Mouse (Mus musculus): ENCODE measurements around the gene Fam155a.
"Not testable (repeated sequence)": the region's sequence is repeated elsewhere in the genome, so short reads cannot be mapped to it uniquely, and the experiment has no call there.

Fam155a gene

GRCm38 (mm10) chr8:9770999-9771605 is at the start of gene Fam155a:
Fam155a (minus strand) TSS chr8:9771161.
- peak; percentile 27 for DNase-seq (ENCODE audit: low spot score)

DNA sequence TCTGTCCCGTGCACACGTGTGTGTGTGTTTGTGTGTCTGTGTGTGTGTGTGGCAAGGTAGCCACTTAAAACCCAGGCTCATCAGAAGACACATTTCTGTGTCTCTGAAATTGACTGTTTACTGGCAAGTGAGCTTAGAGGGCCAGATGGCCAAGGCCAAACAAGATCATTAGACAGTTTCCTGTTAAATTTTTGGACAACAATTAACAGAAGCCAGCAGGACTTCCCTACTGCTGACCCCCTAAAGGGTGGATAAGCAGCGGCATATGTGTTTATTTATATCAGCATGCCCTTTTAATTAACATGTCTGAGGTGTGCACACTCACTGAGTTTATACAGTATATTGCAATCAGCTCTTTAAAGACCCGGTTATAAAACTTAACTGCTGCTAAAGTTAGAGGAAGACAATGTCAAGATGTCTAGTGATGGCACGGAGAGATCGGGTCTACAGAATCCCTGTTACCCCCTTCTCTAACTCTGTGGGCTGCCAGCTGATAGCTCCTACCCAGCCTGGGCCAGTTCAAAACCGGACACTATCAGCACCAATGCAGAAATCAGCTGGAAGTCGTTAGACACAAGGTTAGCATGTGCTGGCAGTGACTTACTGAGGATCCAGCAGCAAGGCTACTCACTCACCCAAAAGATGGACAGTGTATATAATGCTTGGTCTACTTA is 42.4 kb upstream of the Fam155a start:
- no peak for DNase-seq (ENCODE audit: low spot score)

- no peak for DNase-seq (ENCODE audit: low spot score)
Observed at GRCm38 (mm10) chr8:9810955-9811530, 40.1 kb upstream of the Fam155a start.

DNA sequence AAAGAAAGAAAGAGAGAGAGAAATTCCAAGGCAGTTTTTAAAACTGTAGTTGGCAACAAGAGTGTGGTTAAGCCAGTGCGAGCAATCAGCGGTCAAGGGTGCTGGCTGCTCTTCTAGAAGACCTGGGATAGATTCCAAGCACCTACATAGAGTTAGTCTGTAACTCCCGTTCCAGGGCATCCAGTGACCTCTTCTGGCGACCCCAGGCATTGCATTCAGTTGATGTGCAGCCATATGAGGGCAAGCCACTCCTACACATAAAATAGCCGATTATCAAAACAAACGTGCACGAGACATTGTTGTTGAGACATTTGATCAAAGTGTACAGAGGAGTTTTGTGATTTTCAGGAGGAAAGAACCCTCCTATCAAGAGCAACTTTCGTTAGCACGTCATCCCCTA is 37.6 kb upstream of the Fam155a start:
- DNase-seq (ENCODE audit: low spot score) = no peak

DNA sequence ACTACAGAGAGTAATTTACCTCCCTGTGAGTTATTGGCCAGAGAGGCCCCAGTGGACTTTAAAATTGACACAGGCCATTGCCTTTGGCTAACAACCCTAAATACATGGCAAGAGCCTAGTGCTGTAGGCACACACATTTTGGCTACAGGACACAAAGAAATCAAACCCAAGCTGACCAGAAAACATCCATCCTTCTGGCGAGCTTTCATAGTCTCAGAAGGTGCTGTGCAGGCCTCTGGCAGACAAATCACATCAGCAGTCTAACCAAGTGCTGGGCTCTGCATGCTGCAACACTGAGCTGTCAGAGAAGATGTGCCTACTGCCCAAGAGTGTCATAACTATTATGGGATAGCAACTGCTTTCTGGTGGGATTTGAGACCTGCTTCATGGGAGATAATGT is 34.7 kb upstream of the Fam155a start:
- no peak for DNase-seq (ENCODE audit: low spot score)

DNA sequence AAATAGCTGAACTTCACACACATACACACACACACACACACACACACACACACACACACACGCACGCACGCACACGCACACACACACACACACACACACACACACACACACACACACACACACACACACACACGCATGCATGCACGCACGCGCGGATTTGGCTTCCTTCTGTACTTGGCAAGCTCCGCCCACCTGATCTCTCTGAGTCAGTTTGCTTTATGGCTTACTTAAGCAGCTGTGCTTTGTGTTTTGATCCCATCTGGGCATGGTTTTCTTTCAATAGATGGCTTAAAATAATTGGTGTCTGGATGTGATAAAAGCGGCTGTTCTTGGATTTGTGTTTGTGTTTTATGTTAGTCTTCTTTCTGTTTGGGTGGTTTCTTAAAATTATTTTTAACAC is 29.4 kb upstream of the Fam155a start:
- not testable (repeated sequence) for DNase-seq (ENCODE audit: low spot score)

DNA sequence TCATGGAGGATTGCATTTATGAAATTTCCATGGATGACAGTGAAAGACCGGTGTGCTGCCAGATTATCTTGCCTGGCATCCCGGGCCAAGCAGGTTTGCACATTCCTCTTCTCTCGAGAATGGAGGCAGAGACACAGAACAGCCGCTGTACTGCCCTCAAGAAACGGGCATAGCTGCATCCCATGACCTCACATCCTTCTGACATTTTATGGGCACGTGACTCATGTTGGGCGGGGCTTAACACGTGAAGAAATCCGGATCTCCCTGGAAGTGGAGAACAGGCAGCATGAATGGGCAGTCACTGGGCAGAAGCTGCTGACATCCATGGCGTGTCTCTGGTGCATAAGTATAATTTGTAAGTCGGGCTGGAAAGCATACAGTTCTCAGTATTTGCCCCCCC is 29.0 kb upstream of the Fam155a start:
- DNase-seq (ENCODE audit: low spot score) = no peak

DNA sequence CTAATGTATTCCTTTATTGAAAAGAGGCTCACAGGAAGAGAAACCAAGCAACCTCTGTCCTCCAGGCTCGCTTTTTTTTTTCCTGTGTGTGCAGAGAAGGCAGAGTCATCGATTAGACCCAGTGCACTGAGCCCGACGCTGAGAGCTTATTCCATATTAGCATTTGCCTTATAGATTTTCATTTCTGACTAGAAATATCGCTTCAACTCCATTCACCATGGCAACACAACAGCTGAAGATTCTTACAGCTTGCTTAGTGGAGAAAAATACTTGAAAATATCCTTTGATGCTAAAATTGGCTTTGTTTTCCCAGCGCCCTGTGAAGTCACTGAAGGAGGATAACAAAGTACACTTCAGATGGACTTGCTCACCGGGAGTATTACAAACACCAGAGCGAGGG is 26.6 kb upstream of the Fam155a start:
- DNase-seq (ENCODE audit: low spot score) = no peak

GRCm38 (mm10) chr8:9795724-9796123 is 24.8 kb upstream of the Fam155a start:
- peak; percentile 12 for DNase-seq (ENCODE audit: low spot score)

GRCm38 (mm10) chr8:9793351-9793750 is 22.4 kb upstream of the Fam155a start:
- DNase-seq (ENCODE audit: low spot score) = no peak

GRCm38 (mm10) chr8:9780332-9780731 is 9.4 kb upstream of the Fam155a start:
- DNase-seq (ENCODE audit: low spot score) = no peak

DNA sequence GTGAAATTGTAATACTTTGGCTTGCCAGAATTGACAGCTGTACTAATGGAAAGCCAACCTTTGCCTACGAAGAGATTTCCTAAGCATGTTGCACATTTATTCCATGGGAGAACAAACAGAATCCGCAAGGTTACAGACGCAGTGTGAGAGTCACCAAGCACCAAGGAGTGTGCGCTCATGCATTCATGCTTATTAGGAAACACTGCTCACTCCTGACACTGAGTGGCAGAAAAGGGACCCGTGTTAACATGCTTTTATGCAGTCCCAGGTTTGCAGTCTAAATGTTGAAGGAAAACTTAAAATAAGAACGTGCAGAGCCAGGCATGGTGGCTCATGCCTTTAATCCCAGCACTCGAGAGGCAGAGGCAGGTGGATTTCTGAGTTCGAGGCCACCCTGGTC is 7.2 kb upstream of the Fam155a start:
- DNase-seq (ENCODE audit: low spot score) = no peak

DNA sequence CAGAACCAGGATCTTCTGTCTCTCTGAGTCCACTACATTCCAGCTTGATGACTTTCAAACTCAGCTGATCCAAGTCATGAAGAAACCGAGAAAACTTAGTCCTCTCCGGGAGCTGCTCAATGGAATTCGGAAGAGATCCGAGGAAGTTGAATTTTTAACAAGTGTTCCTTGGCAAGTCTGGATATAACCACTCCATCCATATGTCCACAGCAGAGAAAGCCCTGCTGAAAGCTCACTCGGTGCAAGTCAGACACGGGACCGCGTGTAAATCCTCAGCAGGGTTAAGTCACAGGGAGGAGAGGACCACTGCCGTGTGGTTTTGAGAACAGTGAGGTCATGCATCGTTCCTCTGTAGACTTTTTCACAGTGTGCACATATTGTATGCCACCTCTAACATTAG is 5.9 kb upstream of the Fam155a start:
- DNase-seq (ENCODE audit: low spot score) = no peak

DNA sequence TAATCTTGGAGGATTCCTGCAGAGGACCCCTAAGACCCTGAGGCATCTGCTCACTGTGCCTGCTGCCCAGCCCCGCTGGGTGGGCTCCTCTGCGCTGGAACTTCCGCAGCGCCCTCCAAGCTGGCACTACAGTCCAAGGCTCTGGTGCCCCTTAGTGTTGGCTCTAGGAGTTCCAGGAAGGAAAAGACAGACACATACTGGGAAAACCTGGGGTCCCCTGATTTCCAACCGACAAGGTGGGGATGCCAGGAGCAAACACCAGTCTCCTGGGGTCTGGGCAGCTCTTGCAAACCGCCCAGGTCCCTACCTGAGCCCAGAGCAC is 1.5 kb upstream of the Fam155a start:
- DNase-seq (ENCODE audit: low spot score) = peak; percentile 38

DNA sequence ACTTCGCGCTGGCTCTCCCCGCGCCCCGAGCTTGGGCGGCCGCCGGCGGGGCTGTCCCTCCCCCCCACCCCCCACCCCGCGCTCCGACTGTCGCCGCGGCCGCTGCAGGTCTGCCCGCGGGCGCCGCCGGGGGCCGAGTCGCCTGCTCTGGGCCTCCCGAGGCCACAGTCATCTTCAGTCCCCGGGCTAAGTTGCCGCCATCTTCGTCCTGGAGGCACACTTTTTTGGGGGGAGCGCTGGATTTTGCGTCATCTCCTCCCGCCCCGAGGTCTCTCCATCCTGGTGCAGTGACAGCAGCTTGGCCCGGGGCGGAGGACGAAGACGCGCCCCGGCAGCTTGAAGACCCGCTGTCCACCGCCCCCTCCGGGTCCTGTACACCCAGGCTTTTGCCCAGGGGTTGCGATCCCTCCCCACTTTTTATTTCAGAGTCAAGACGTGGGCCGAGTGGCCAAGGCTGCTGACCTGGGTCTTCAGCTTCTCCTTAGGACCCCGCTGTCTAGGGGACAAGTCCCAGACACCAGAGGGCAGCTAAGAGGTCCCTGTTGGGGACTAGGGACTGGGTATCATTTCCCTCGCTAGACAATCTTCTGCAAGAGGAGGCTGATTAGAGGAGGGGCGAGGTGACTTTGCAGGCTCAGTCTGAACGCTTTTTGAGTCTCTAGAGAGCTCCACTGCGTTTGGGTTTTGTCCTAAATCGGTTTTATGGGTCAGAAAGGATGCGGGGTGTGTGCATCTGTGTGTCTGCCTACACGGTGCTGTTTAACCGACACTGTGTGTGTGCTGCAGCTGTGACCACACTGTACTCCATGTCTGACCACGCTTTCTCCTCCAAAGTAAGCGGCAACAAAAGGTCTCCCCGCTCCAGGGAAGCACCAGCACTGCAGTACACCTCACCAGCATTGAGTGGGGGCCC is 901 bp upstream of the Fam155a start:
- peak; percentile 27 for DNase-seq (ENCODE audit: low spot score)

- DNase-seq (ENCODE audit: low spot score) = peak; percentile 51
Observed at GRCm38 (mm10) chr8:9770261-9770998, 531 bp downstream of the Fam155a start.

- DNase-seq (ENCODE audit: low spot score) = peak; percentile 14
Observed at GRCm38 (mm10) chr8:9769061-9769460, 1.9 kb downstream of the Fam155a start.

DNA sequence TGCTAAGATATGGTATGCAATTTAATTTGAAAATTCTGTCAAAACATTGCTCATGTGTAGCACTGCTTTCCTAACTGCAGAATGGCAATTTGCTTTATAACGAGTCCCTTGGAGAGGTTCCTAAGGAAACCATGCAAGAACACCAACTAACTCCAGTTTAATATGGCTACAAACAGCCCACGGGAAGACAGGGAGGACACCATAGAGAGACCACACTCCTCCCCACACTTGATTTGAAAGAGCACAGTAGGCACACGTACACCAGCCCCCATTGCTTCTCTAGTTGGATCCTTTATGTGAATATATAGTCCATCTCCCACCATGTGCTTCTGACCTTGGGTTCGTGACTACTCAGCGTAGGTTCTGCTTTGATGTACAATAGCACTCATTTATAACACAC is 35.8 kb downstream of the Fam155a start:
- DNase-seq (ENCODE audit: low spot score) = no peak

DNA sequence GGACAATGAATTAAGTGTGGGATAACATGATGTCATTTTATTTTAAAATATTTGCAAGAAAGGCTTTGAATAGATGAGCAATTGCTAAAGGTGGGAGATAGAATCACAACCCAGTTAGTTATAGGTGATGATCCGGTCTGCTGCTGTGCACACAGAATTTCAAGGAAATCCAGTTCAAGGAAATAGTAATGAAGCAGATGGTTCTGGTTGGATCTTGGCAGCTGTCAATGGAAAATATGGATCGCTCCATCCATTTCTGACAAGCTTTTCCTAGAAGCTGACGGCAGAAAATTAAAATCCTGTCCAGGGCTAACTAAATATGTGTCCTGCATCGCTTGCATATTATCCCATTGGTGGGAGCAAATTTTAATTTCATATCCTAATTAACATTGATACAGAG is 61.2 kb downstream of the Fam155a start:
- no peak for DNase-seq (ENCODE audit: low spot score)

DNA sequence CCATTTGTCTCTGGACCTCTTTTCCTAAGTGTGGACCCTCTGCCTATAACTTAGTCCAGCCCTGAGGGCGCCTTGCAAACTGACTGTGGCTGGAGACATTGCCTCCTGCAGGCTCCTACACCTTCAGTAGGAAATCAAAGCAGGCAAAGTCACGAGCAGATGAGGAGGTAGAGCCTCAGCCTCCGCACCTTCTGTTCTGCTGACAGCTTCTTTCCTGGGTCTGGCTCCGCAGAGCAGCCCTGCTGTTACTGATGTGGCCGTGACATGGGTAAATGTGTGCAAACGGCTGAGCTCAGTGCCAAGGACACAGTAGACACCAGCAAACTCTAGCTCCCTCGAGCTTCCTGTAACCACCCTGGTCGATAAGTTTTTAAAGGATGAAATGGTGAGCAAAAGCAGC is 63.5 kb downstream of the Fam155a start:
- peak; percentile 65 for DNase-seq (ENCODE audit: low spot score)

GRCm38 (mm10) chr8:9694794-9695193 is 76.2 kb downstream of the Fam155a start:
- no peak for DNase-seq (ENCODE audit: low spot score)

- no peak for DNase-seq (ENCODE audit: low spot score)
Observed at GRCm38 (mm10) chr8:9692370-9692769, 78.6 kb downstream of the Fam155a start.

Measured in layer of hippocampus, adult 11-12 months (tissue).